Mouse (Mus musculus) heart, postnatal 25 days (tissue): ENCODE results near the gene Frmd7. TPM values are rescaled to one million over a fixed set of nuclear protein-coding genes. Genes with fewer than 3 reads are reported as not detected.

ENCODE experiments used
- DNase-seq: peaks from one replicate; pipeline ENCODE4 v3.0.0; 2022; ENCODE audit warnings: low spot score
- intact Hi-C: fragments of 180-260 bp; cut with DNase I; formaldehyde crosslinking; loops from one replicate; pipeline ENCODE4 v1.15.1; 2025
- total RNA-seq, 2 experiments: library from RNA; stranded (reverse); gene quantifications; 2 replicates each; pipeline ENCODE4 v1.2.3; 2021

Gene Frmd7
- total RNA-seq, 2 experiments from 2014 or later = not detected

DNA sequence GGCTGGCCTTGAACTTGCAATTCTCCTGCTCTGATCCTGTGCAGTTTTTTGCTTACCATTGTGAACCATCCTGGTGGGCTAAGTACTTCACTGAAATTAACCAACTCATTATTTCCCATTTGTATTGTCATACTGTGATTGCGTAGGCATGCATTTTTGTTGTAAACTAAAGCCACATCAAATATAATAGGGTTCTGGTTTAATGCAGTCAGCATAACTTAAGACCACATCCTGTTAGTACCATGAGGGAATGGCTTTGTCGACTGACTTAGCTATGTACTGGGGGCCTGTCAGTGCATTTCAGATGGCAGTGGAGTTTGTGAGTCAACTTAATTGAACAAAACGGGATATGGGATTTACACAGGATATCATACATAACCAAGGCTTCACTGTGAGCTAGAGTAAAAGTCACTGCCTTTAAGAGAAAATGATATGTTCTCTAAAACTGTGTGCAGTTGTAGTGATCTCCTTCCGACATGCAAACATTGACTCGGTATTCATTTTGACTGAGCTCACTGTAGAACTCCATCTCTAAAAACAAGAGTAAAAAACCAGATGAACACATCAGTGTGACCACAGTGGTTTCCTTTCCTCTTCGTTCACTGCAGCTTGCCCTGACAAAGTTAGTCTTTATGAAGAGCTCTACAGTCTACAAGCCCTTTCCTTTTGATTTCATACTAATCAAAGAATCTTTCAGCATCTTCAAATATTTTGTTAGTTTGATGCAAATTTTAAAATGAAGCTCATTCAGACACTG lies 68.1 kb downstream of the Frmd7 start:
- DNase-seq = no peak

DNA sequence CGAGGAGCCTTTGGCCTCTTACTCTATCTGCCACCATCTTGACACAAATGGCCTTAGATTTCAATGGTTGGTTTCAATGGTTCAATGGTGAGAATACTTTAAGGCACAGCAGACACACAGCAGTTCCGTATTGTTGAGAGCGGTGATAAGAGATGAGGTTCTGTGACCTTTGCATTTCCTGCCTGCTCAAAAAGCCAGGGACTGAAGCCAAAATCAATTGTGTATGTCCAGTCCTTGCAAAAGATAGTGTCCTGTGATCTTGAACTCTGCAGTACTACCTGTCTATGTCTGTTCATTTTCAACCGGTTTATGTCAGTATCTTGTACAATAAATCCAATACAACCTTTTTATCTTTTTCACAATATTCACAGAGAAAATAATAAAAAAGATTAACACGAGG lies 77.8 kb downstream of the Frmd7 start:
- intact Hi-C loops = no loop called here
- no peak for DNase-seq

More for the DNA sequence above, 68.1 kb downstream of the Frmd7 start:
- intact Hi-C loops = no loop called here

DNA sequence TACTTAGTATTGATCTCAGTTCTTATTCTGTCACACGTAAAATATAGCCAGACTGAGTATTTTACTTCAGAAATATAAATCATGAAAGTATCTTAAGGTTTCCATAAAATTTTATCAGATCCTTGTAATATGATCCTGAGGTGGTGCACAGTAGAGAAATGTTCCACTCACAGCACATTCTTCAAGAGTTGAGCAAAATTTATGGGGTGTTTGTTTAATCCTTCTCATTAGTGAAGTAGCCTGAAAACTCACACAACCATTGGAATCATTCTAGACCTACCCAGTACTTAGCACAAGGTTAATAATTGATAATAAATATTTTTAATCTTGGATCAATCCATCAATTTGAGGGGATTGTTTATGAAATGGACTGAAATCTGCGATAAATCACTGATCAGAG lies 78.7 kb downstream of the Frmd7 start:
- no peak for DNase-seq
- intact Hi-C loops = no loop called here

DNA sequence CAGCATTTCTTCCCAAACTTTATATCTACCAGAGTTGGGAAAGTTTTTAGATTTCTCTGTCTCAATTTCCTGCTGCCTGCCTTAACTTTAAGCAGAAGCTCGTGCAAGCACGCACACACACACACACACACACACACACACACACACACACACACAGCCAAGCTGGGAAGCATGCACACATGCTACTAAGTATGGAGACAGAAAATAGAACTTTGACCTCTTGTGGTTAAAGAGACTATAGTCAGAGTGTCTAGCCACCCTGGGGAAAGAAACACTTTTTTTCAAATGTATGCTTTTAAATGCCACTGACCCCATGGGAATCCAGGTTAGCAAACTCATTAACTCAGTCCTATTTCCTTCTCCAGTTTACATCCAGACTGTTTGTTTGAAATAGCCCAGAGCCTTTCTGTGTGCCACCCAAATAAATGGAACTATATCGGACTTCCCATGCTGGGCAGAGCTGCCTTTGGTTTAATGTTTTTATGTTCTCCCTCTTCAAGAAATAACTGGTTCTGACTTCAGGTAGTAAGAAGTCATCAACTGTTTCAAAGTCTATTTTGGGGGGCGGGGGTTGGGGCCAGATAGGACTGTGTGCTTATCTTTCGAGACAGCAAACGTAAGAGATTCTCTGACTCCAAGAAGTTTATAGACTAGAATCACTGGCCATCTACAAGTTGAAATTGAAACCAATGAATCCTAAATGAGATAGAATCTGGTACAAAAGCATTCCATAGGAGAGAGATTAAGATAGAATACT lies 91.9 kb downstream of the Frmd7 start:
- intact Hi-C loops = no loop called here
- DNase-seq = no peak

Other genes starting within 250 kb of the Frmd7 start
- 1 to 10 TPM; 2.3 to 3.4 TPM for gene Stk26, start 101.7 kb downstream of the Frmd7 start, total RNA-seq
- gene Rap2c, start 75.3 kb upstream of the Frmd7 start, total RNA-seq = 10 to 100 TPM; 20.9 to 21.7 TPM